Mouse (Mus musculus) liver, adult 2 months (tissue): Measurements from ENCODE around the gene Trim10. TPM values are rescaled to one million over a fixed set of nuclear protein-coding genes. Genes with fewer than 3 reads are reported as not detected.

ENCODE experiments used
- DNase-seq: peaks from one replicate; pipeline ENCODE4 v3.0.0-alpha.2; 2011; ENCODE audit warnings: low read depth, low spot score; ENCODE audit errors: extremely low read depth
- H3K27ac ChIP-seq: fragments of 200-500 bp; replicated peaks from 2 replicates; pipeline ENCODE4 v1.5.1; 2012; ENCODE audit warnings: low read depth, mild to moderate bottlenecking, control low read depth, inconsistent platforms, low read length; ENCODE audit not compliant: insufficient read depth
- H3K27me3 ChIP-seq: fragments of 200-500 bp; 2 replicates; pipeline ENCODE4 v1.6.1; 2012; ENCODE audit warnings: mild to moderate bottlenecking, moderate library complexity, low read length, inconsistent platforms; ENCODE audit not compliant: control insufficient read depth, insufficient read depth
- H3K36me3 ChIP-seq: fragments of 200-500 bp; 2 replicates; pipeline ENCODE4 v1.6.1; 2012; ENCODE audit warnings: low read length, inconsistent platforms; ENCODE audit not compliant: control insufficient read depth, insufficient read depth
- H3K4me1 ChIP-seq: fragments of 200-500 bp; 2 replicates; pipeline ENCODE4 v1.6.1; 2011; ENCODE audit warnings: low read length; ENCODE audit not compliant: control insufficient read depth, insufficient read depth
- H3K4me3 ChIP-seq: fragments of 200-500 bp; 2 replicates; pipeline ENCODE4 v1.5.1; 2011; ENCODE audit warnings: low read depth, mild to moderate bottlenecking, control low read depth, low read length, moderate library complexity; ENCODE audit not compliant: insufficient read depth
- H3K79me2 ChIP-seq: fragments of 200-500 bp; 2 replicates; pipeline ENCODE4 v1.6.1; 2012; ENCODE audit warnings: inconsistent platforms, mild to moderate bottlenecking, low read length, moderate library complexity; ENCODE audit not compliant: control insufficient read depth, insufficient read depth
- H3K9ac ChIP-seq: fragments of 200-500 bp; 2 replicates; pipeline ENCODE4 v1.6.1; 2012; ENCODE audit warnings: low read depth, mild to moderate bottlenecking, control low read depth, inconsistent platforms, low read length
- CTCF ChIP-seq: fragments of 200-500 bp; IDR thresholded peaks from 2 replicates; pipeline ENCODE4 v1.5.1; 2011; ENCODE audit warnings: low read depth, low read length, control low read depth
- POLR2A ChIP-seq: fragments of 200-500 bp; IDR thresholded peaks from 2 replicates; pipeline ENCODE4 v1.6.1; 2011; ENCODE audit warnings: low read length, control low read depth; ENCODE audit not compliant: insufficient read depth; ENCODE audit errors: extremely low read depth
- WGBS: fragments of 180-500 bp; shearing (Covaris S2); methylation state at CpG from one replicate; pipeline ENCODE4 v1.1.7; 2018; 5-methylcytosine and 5-hydroxymethylcytosine counted together
- polyA plus RNA-seq: library from polyadenylated mRNA; depleted of rRNA; stranded (reverse); fragments of >200 nt; gene quantifications from 2 replicates; pipeline ENCODE4 v1.2.3, GENCODE M21; 2012
- total RNA-seq: library from RNA; depleted of rRNA; stranded (reverse); fragments of >200 nt; gene quantifications from 2 replicates; pipeline ENCODE4 v1.2.3, GENCODE M21; 2014

The Trim10 gene
- total and polyA plus RNA-seq, 2 experiments = not detected

GRCm38 (mm10) chr17:36903651-36904050 is 34.3 kb downstream of the Trim10 start:
- Histone ChIP-seq H3K27ac (no peak overlapping the region), H3K79me2 (no peaks in the 10 kb centered on the region), H3K27me3 (no peaks in the 10 kb centered on the region), H3K4me3 (no peak overlapping the region), H3K4me1 (no peaks in the 10 kb centered on the region), H3K36me3 (no peaks in the 10 kb centered on the region), H3K9ac (no peak overlapping the region)
- DNase-seq = peak; percentile 4
- no peak for TF ChIP-seq CTCF
- no peak for TF ChIP-seq POLR2A
- WGBS = 36% methylated on average over 3 of the region's 3 CpGs

GRCm38 (mm10) chr17:36908235-36908634 is 38.9 kb downstream of the Trim10 start:
- H3K4me3 ChIP-seq = no peak overlapping the region
- H3K27ac ChIP-seq = no peak overlapping the region
- no peak for DNase-seq
- H3K4me1 ChIP-seq = no peaks in the 10 kb centered on the region
- H3K9ac ChIP-seq = no peak overlapping the region
- TF ChIP-seq POLR2A (no peak), CTCF (no peak)
- no peaks in the 10 kb centered on the region for H3K27me3 ChIP-seq
- 54% methylated on average over 1 of the region's 1 CpGs for WGBS
- H3K79me2 ChIP-seq = no peaks in the 10 kb centered on the region
- H3K36me3 ChIP-seq = no peaks in the 10 kb centered on the region

GRCm38 (mm10) chr17:36909802-36910201 is 40.4 kb downstream of the Trim10 start:
- no peaks in the 10 kb centered on the region for H3K4me1 ChIP-seq
- H3K9ac ChIP-seq = no peak overlapping the region
- no peaks in the 10 kb centered on the region for H3K36me3 ChIP-seq
- no peak overlapping the region for H3K4me3 ChIP-seq
- DNase-seq = no peak
- no peaks in the 10 kb centered on the region for H3K79me2 ChIP-seq
- TF ChIP-seq CTCF (no peak), POLR2A (no peak)
- no peak overlapping the region for H3K27ac ChIP-seq
- WGBS = 50% methylated on average over 4 of the region's 4 CpGs
- H3K27me3 ChIP-seq = no peaks in the 10 kb centered on the region

GRCm38 (mm10) chr17:36912031-36912430 is 42.7 kb downstream of the Trim10 start:
- H3K4me1 ChIP-seq = no peaks in the 10 kb centered on the region; the same call in 1 of the 2 replicates
- H3K27ac ChIP-seq = no peak overlapping the region
- no peaks in the 10 kb centered on the region for H3K27me3 ChIP-seq
- WGBS = 48% methylated on average over 2 of the region's 2 CpGs
- H3K4me3 ChIP-seq = no peak overlapping the region
- H3K36me3 ChIP-seq = no peaks in the 10 kb centered on the region
- no peak for TF ChIP-seq CTCF
- TF ChIP-seq POLR2A = no peak
- no peak overlapping the region for H3K9ac ChIP-seq
- peak; percentile 14 for DNase-seq
- H3K79me2 ChIP-seq = no peaks in the 10 kb centered on the region

- Histone ChIP-seq H3K27ac (no peak overlapping the region), H3K27me3 (no peaks in the 10 kb centered on the region), H3K79me2 (no peaks in the 10 kb centered on the region), H3K9ac (no peak overlapping the region), H3K36me3 (no peaks in the 10 kb centered on the region), H3K4me1 (no peaks in the 10 kb centered on the region; the same call in 1 of the 2 replicates), H3K4me3 (no peak overlapping the region)
- 12% methylated on average over 2 of the region's 2 CpGs for WGBS
- DNase-seq = peak; percentile 62
- TF ChIP-seq CTCF (peak; percentile 66), POLR2A (no peak)
Observed at GRCm38 (mm10) chr17:36914108-36914507, 44.7 kb downstream of the Trim10 start.

GRCm38 (mm10) chr17:36915076-36915475 is 45.7 kb downstream of the Trim10 start:
- 10% methylated on average over 9 of the region's 9 CpGs for WGBS
- TF ChIP-seq POLR2A (no peak), CTCF (peak; percentile 77)
- DNase-seq = peak; percentile 37

More at GRCm38 (mm10) chr17:36915076-36915475, 45.7 kb downstream of the Trim10 start:
- Histone ChIP-seq H3K9ac (no peak overlapping the region), H3K4me1 (no peaks in the 10 kb centered on the region; the same call in 1 of the 2 replicates), H3K4me3 (no peak overlapping the region), H3K36me3 (no peaks in the 10 kb centered on the region), H3K27ac (no peak overlapping the region), H3K79me2 (no peaks in the 10 kb centered on the region), H3K27me3 (no peaks in the 10 kb centered on the region)
